Mouse (Mus musculus): ENCODE measurements around the gene Sytl3. TPM values are rescaled to one million over a fixed set of nuclear protein-coding genes. Genes with fewer than 3 reads are reported as not detected.
"Not testable (repeated sequence)": the region's sequence is repeated elsewhere in the genome, so short reads cannot be mapped to it uniquely, and the experiment has no call there.

Sytl3 gene
- 0.24 TPM in 1 of 2 replicates, not detected in the other for total RNA-seq (2021)
- long read RNA-seq, result 0 reads

DNA sequence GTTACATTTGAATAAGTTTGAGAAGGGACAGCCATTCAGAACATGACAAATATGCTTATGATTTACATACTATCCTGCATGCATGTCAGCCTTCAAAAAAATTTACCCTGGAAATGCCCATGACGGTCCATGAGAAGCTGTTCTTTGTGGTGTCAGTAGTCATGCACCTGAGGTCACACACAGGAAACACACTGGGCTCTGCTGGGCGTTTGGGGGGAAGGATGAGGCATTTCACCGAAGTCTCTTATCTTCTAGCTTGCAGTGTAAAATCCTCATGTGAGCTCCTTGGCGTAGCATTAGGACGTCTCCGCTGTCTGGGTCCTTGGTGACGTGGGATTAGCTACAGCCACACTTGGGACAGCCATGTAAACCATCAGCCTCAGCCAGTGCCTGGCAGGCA lies at the start of gene Sytl3:
TSS of gene Sytl3 (plus strand) at position 293 of the 400 bp plus-strand sequence.
- not testable (repeated sequence) for DNase-seq

DNA sequence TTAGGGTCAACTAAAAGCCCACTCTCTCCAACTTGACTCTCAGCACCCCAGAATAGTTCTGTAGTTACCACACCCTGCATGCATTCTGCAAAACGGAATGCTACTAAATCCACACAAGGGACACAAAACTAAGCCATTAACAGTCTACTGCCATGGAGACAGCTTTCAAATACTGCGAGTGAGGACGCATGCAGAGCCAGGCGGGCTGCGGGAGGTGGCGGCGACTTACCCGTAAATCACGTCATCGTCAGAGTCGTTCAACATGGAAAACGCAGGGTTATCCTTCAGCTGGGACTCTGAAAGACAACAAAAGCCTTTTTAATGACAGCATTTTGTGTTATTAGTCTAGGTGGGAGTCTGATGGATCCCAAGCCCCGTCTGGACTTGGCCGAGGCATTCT lies 45.4 kb upstream of the Sytl3 start:
- not testable (repeated sequence) for DNase-seq

DNA sequence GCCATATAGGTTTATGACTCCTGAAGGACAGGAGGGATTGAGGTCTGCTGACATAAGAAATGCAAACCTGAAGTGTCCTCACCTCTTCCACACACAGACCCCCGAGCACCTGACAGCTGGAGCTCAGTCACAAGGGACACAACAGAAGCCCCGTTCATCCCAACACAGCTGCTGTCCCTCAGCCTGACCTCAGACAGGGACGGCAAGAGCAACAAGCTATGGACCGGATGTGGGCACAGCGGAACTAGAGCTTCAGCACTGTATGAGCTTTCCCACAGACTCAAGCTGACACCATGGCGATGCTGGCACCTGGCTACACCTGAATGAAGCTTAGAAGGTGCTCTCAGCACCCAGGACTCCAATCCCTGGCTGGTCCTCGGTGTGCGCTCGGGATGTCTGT lies 44.6 kb upstream of the Sytl3 start:
- DNase-seq, result not testable (repeated sequence)

DNA sequence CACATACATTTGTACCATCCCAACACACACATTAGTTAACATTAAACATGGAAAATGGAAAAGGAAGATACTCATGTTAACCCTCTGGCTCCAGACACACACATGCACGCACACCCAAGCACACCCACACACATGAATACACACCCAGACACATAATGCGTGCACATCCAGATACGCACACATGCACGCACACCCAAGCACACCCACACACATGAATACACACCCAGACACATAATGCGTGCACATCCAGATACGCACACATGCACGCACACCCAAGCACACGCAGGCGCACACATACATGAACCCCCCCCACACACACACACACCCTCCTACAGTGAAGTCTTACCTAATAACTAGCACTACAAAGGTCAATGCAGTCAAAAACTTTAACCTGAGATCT lies 42.2 kb upstream of the Sytl3 start:
- not testable (repeated sequence) for DNase-seq

DNA sequence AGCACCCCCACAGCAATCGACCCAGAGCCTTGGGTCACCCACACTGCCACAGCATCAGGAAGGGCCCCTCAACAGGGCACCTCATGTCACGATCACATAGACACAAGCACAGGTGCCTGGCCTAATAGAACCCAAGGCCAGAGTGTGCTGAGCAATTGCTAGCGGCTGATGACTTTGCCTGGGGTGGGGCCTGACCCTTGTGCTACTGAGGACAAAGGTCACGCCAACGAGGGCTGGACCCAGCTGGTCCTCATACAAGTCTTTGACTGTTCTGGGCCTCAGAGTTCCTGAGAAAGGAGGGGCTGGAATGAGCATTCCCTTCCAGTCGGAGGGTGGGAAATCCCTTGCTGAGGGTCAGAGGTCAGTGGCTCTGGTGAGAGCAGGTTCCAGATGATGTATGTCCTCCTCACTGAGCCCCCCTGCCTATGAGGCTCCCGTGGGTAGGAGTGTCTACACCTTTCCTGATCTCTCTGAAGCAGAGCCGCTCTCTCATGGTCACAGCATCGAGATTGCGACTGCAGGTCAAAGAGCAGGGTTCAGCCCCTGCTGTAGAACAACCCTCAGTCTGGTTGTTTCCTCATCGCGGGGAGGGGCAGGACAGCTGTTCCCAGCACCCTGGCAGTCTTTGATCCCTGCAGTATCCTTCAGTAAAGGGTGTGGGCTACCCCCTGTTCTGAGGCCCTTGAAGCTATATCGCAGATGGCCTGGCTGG lies 41.0 kb upstream of the Sytl3 start:
- not testable (repeated sequence) for DNase-seq

DNA sequence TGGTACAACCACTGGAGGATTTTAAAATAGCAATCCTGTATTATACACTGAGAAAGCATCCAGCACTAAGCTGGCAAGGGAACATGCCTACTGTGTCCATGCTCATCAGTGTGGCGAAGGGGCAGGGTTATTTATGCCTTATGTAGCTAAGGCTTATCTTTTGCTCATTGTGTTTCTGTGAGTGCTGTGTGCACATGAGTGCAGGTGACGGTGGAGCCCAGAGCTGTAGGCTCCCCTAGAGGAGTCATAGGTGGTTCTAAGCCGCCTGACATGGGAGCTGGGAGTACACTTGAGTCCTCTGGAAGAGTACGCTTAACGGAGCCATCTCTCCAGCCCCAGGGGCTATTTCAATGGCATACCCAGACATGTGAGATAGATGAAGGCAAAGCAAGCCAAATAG lies 39.6 kb upstream of the Sytl3 start:
- not testable (repeated sequence) for DNase-seq

DNA sequence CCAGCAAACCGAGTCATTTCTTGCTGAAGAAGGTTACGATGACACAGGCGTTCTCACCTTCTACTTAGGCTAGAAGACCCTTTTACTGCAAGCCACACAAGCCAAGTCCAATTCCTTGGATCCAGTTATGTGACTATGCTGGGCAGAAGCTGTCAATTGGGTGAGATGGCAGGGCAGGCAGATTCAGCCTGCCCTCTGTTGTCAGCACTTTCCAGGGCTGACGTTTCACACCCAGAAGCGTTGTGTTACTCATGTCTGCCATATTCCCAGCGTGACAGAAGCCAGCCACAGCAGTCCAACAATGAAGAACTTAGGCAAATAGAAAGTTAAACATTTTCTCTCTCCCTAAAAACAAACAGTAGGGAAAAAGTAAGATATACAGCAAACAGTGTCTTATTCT lies 38.9 kb upstream of the Sytl3 start:
- not testable (repeated sequence) for DNase-seq

DNA sequence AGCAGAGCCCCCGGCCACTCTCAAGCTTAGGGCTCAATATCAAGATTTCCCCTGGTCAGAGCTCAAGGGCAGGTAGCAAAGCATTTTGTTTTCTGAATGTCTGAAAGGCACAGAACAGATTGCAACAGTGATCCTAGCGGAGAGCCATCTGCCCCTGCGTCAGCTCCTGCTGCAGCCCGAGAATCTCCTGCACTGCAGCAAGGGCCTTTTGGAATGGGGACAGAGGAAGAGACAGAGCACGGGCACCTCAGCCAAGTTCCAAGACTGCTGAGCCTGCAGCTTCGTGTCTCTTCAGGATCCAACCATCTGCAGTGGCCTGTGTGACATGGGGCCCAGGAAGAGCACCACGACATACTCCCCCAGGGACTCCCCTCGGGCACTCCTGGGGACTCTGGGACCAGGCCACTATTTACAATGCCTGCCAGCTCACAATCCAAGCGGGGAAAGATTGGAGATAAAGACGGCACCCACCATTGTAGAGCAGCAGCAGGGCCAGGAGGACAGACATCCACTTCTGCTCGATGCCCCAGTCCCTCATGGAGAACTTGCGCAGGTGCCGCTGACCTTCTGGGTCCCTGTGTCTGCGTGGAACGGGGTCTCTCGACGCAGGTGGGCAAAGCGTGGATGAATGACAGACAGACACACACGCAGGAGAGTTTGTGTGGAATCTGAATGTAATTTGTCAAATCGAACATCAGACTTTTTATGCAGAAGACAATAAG lies 38.0 kb upstream of the Sytl3 start:
- not testable (repeated sequence) for DNase-seq

DNA sequence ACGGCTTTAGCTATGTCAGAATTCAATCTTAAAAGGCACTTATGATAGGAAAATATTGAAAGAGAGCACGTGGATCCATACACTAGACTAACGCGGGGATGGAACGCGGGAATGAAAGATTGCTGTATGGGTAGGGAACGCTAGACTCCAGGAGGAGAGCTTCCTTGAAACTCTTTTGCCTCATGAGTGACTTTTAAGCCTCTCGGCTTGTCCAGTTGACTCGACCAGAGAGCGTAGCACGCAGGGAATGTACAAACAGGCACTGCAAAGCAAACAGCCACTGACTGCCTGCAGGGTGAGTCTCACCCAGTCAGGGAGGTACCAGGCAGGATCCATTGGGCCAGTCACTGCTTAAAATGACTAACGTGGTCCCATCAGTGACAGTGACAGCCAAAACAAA lies 36.9 kb upstream of the Sytl3 start:
- DNase-seq, result not testable (repeated sequence)

DNA sequence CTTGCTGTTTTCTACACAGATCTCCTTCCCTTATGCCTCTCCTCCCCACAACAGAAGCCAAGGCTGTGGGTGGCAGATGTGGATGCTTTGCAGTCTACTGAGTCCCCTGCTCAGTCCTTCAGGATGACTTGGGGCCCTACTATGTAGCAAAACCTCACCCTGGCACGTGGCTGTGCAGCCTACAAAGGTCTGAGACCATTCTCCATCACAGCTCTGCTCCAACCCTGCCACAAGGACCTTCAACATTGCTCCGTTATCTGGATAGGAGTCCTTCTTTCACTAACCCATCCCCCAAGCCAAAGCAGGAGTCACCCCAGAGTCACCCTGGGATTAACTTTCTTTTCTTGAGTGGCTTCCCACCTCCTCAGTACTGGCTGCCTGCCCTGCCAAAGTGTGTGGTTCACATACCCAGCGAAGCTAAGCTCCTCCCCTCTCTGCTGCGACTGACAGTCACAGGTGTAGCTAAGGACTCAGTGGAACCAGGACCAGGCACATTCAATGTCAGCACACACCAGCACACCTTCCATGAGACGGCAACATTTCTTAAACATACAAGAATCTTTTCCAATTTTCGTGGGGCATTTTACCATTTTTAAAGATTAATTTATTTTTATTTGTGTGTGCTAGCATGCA lies 33.9 kb upstream of the Sytl3 start:
- DNase-seq, result not testable (repeated sequence)

DNA sequence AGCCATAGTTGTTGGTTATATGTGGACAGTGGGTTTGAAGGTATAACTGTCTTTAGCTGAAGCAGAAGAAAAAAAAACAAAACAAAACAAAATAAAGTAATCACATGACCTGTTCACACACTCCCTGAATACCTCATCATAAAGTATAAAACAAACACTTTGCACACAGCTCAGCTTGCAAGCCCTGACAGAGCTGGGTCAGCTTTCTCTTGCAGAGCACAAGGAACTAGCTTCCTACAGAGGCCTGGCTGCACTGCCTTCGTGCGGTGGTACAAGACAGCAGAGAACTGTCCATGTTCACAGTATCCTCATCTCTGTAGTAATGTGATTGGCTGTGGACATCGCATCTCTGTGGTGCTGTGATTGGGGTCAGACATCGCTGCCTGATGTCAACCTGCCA lies 28.5 kb upstream of the Sytl3 start:
- not testable (repeated sequence) for DNase-seq

DNA sequence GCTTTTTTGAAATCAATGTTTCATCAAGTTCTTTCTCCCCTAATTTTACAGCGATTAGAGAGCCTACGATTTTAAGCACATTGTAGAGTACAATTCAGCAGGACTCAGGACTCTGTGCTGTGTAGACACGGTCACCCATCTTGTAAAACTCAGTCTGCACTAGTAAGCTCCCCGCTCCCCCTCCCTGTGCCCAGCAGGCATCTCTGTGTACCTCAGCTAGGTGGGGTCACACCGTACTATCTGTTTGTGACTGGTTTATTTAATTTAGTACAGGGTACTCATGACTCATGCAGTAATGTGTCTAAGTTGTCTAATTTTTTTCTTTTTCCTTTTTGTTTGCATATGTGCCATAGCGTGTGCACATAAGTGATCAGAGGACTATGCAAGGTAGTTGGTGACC lies 26.0 kb upstream of the Sytl3 start:
- not testable (repeated sequence) for DNase-seq

DNA sequence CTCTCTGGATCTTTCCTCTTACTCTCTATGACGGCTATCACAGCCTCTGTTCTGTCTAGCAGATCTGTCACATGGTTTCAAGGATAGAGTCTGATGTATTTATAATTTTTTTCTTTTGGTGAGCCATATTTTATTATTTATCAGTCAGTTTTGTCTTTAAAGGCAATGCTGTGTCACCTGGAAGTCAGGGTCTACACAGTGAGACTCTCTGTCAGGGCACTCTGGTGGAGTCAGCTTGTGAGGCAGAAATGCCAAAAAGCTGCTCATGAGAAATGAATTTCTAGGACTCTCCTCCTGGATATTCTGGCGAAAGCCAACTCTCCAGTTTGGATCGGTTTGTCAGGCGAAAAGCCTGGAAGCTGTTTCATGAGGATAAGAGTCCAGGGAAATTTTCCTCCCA lies 23.1 kb upstream of the Sytl3 start:
- DNase-seq, result not testable (repeated sequence)

DNA sequence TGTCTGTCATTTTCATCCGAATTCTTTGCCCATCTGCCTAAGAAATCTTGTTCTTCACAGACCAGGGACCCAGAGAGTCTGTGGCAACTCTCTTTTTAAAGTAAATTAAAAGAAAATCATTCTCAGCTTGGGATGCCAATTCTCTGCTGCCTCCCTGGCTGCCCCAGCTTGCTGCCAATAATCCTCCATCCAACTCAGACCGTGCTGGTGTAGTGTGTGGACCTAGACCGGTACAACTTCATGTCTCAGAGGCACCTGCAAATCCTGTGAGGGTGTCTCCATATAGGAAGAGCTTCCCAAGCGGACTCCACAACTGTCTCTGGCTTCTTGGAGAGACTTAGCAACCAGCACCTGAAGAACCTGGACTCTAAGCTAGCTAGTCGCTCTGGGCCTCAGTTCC lies 22.0 kb upstream of the Sytl3 start:
- DNase-seq, result no peak

DNA sequence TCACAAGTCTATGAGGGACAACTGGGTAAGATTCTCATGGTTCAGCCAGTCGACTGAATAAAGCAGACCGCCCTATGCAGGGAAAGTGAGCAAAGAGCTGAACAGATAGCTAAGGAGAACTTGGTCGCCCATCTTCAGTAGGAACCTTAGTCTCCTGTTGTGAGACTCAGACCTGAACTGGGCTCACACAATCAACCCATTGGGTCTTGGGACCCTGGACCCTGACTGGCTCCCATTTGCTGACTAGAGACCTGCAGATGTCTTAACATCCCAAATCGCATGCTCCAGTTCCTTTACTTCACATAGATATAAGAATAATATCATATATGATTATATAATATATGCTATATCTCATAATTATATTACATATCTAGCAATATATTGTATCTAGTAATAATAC lies 21.5 kb upstream of the Sytl3 start:
- DNase-seq, result not testable (repeated sequence)

DNA sequence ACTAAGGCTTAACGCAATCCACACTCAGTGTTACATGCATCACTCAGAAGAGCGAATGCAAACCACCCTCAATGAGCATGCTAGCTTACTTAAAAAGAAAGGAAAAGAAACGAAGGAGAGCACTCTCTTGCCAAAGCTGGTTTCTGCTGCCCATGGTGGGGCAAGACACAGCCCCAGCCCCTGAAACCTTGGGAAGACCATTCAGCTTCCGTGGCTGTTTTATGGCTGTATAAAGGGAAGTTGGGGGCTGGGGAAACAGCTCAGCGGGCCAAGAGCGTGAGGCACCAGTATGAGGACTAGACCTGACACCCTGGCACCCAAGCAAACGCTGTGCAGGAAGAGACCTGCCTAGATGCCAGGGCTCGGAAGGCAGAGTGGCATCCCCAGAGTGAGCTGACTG lies 20.4 kb upstream of the Sytl3 start:
- DNase-seq, result not testable (repeated sequence)

DNA sequence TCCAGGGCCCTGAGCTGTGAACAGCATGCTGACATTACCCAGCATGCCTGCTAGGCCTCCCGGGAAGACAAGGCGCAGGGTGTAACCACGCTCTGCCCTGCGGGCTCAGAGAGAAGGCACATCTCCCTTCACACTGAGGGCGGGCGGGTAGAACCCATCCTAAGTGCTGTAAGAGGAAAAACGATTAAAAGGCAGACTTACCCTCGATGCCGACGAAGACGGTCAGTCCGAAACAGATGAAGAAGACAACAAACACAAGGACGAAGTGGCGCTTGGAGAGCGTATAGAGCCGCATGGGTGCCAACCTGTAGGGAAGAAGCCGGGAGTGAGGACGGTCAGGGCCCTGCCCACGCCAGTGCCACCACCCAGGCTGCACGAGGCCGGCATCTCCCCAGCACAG lies 19.4 kb upstream of the Sytl3 start:
- DNase-seq, result not testable (repeated sequence)

DNA sequence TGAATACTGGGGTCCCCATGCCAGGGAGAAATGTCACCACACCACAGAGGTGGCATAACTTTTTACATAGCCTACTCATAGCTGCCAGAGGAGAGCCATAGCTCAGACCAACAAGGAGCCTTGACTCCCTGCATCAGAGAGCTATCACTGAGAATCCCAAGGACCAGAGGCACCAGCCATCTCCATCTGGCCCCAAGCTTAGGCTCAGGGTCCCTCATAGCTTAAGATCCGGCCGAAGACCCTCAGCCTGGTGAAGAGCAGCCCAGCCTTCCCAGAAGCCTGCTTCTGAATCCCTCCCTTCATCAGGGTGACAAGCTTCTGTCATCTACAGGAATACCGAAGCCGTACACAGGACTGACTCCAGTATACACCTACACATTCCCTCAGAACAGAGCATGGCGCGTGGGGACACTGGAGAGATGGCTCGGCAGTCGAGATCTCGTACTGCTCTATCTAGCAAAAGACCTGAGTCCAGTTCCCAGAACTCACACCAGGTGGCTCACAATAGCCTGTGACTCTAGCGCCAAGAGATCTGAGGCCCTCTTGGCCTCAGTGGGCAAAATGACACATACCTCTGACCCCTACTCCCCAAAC lies 18.8 kb upstream of the Sytl3 start:
- not testable (repeated sequence) for DNase-seq

DNA sequence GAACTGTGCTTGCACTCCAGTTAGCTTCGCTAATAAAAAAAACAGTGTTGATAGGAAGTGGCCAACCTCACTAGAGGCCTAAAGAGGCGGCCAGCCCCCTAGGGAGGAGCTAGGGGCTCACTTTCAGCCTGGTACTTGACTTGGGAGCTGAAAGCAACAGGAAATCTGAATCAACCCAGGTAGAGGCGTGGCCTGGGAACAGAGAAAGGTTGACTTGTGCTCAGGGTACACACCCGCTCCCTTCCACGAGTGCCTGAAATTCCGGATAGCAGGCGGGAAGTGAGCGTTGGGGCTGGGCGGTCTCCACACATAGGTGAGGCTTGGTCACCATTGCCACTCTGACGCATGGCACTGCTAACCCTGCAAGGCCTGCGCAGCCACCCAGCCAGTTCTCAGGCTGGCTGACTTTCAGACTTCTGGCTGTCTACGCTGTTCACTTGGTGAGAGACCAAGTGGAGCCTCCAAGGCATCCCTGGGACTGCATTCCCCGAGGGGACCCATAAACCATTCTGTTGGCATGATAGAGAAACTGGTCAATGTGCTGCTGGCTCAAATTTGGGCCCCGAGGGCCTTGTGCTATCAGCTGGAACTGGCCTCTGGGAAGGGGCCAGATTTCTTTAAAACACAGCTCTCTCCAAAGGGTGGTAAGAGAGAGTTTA lies 18.0 kb upstream of the Sytl3 start:
- not testable (repeated sequence) for DNase-seq

DNA sequence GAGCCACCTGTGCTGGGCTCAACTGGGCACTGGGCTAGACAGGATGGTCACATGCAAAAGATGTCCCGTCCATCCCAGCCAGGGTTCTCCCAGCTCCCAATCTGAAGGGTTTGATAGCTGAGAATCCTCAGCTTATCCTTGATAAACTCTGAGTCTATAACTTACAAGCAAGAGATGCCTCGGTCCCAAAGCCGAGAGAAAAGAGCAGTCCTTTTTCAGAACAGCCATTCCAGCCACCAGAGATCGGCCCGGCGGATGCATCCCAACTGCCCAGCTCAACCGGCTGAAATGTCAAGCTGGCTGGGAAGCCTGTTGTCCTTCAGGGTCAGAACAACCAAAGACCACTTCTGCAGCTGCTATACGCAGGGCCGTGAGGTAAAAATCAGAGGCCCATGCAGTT lies 14.7 kb upstream of the Sytl3 start:
- not testable (repeated sequence) for DNase-seq

DNA sequence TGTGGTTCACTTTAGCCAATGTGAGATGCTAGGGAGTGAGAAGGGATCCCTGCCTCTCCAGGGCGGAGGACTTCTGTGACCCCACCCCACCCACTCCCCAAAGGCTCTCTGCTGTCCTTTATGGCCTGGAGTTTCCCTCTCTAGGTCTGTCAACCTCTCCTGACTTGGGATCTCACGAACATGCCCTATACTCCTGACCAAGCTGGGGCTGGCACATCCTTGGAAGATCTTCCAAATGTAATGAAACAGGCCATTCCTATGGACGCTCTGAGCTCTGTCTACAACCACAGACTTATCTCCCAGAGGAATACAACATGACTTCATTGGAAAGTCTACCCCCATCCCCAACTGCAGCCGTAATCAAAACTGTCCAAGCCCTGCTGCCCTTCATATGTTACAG lies 14.2 kb upstream of the Sytl3 start:
- not testable (repeated sequence) for DNase-seq

DNA sequence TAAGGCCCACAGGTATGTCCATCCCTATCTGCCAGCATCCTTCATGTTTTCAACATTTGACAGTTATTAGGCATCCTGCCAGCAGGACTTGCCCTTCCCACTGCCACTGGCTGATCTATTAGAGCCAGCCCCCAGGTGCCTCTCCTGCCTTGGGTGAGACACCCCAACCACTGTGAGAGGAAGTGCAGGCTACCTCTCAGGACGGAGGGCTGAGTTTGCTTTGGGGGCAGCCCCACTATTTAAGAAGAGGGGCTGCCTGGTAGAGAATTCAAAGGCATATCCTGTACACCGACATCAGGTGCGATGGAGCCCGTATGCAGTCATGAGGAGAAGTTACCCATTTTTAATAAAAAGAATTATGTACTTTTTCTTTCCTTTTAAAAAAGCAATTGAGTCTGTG lies 13.2 kb upstream of the Sytl3 start:
- not testable (repeated sequence) for DNase-seq
